Mouse (Mus musculus): ENCODE results near the gene Nfam1. TPM values are rescaled to one million over a fixed set of nuclear protein-coding genes. Genes with fewer than 3 reads are reported as not detected.

Gene Nfam1
- polyA plus RNA-seq, 1 experiment from 2014 or later: 2.9 TPM

GRCm38 (mm10) chr15:82963556-82964156, 69.5 kb downstream of the Nfam1 start:
- DNase-seq: peak; percentile 77
- Histone ChIP-seq H3K9me3 (ENCODE audit: control insufficient read depth, low read length) (no peaks in the 10 kb centered on the region), H3K4me3 (replicated peaks; ENCODE audit: low read depth, low read length) (peak overlapping the region; percentile 32), H3K4me1 (ENCODE audit: control insufficient read depth, insufficient read depth, low read length) (peaks cover 61% of the 10 kb centered on the region), H3K27ac (replicated peaks; ENCODE audit: low read depth, low read length) (peak overlapping the region; percentile 89), H3K36me3 (ENCODE audit: control insufficient read depth, insufficient read depth, low read length) (no peaks in the 10 kb centered on the region), H3K4me2 (ENCODE audit: low read length) (peak overlapping the region; percentile 80), H3K9ac (replicated peaks; ENCODE audit: low read length) (peak overlapping the region; percentile 81), H3K27me3 (ENCODE audit: control insufficient read depth, insufficient read depth, low read length) (peaks cover 6% of the 10 kb centered on the region; the same call in 1 of the 2 replicates)
- ATAC-seq (ENCODE audit: low FRiP score, low TSS enrichment): no peak; the same call in 1 of the 2 replicates
- under 1% methylated on average over 38 of the region's 82 CpGs for WGBS

GRCm38 (mm10) chr15:82963090-82963489, 70.0 kb downstream of the Nfam1 start:
- peaks cover 61% of the 10 kb centered on the region for H3K4me1 ChIP-seq (ENCODE audit: control insufficient read depth, insufficient read depth, low read length)
- DNase-seq (peak; percentile 63), ATAC-seq (ENCODE audit: low FRiP score, low TSS enrichment) (no peak)

GRCm38 (mm10) chr15:82962536-82962935, 70.6 kb downstream of the Nfam1 start:
- no peak for ATAC-seq (ENCODE audit: low FRiP score, low TSS enrichment)
- H3K27me3 ChIP-seq (ENCODE audit: control insufficient read depth, insufficient read depth, low read length): peaks cover 6% of the 10 kb centered on the region; the same call in 1 of the 2 replicates

More at GRCm38 (mm10) chr15:82963090-82963489, 70.0 kb downstream of the Nfam1 start:
- Histone ChIP-seq H3K9ac (replicated peaks; ENCODE audit: low read length) (peak overlapping the region; percentile 81), H3K4me3 (replicated peaks; ENCODE audit: low read depth, low read length) (peak overlapping the region; percentile 53), H3K27ac (replicated peaks; ENCODE audit: low read depth, low read length) (peak overlapping the region; percentile 89), H3K9me3 (ENCODE audit: control insufficient read depth, low read length) (no peaks in the 10 kb centered on the region), H3K27me3 (ENCODE audit: control insufficient read depth, insufficient read depth, low read length) (peaks cover 6% of the 10 kb centered on the region; the same call in 1 of the 2 replicates), H3K36me3 (ENCODE audit: control insufficient read depth, insufficient read depth, low read length) (no peaks in the 10 kb centered on the region), H3K4me2 (ENCODE audit: low read length) (peak overlapping the region; percentile 80)
- WGBS: 2% methylated on average over 33 of the region's 39 CpGs

GRCm38 (mm10) chr15:82960786-82961561, 72.1 kb downstream of the Nfam1 start:
- H3K9ac ChIP-seq (replicated peaks; ENCODE audit: low read length): peak overlapping the region; percentile 51
- peaks cover 72% of the 10 kb centered on the region for H3K4me1 ChIP-seq (ENCODE audit: control insufficient read depth, insufficient read depth, low read length)
- DNase-seq (peak; percentile 79), ATAC-seq (ENCODE audit: low FRiP score, low TSS enrichment) (peak; percentile 35; the same call in 1 of the 2 replicates)
- H3K4me2 ChIP-seq (ENCODE audit: low read length): peak overlapping the region; percentile 80
- no peaks in the 10 kb centered on the region for H3K36me3 ChIP-seq (ENCODE audit: control insufficient read depth, insufficient read depth, low read length)
- H3K4me3 ChIP-seq (replicated peaks; ENCODE audit: low read depth, low read length): peak overlapping the region; percentile 53
- WGBS: 1% methylated on average over 25 of the region's 26 CpGs
- H3K27ac ChIP-seq (replicated peaks; ENCODE audit: low read depth, low read length): peak overlapping the region; percentile 83
- peaks cover 6% of the 10 kb centered on the region; the same call in 1 of the 2 replicates for H3K27me3 ChIP-seq (ENCODE audit: control insufficient read depth, insufficient read depth, low read length)
- no peaks in the 10 kb centered on the region for H3K9me3 ChIP-seq (ENCODE audit: control insufficient read depth, low read length)

More at GRCm38 (mm10) chr15:82962536-82962935, 70.6 kb downstream of the Nfam1 start:
- Histone ChIP-seq H3K4me2 (ENCODE audit: low read length) (peak overlapping the region; percentile 80), H3K9me3 (ENCODE audit: control insufficient read depth, low read length) (no peaks in the 10 kb centered on the region), H3K9ac (replicated peaks; ENCODE audit: low read length) (peak overlapping the region; percentile 81; the same call in 1 of the 2 replicates), H3K4me3 (replicated peaks; ENCODE audit: low read depth, low read length) (peak overlapping the region; percentile 53), H3K27ac (replicated peaks; ENCODE audit: low read depth, low read length) (peak overlapping the region; percentile 89), H3K4me1 (ENCODE audit: control insufficient read depth, insufficient read depth, low read length) (peaks cover 61% of the 10 kb centered on the region), H3K36me3 (ENCODE audit: control insufficient read depth, insufficient read depth, low read length) (no peaks in the 10 kb centered on the region)
- DNase-seq: no peak
- WGBS: 37% methylated on average over 4 of the region's 4 CpGs

- Histone ChIP-seq H3K4me3 (replicated peaks; ENCODE audit: low read depth, low read length) (no peak overlapping the region), H3K4me1 (ENCODE audit: control insufficient read depth, insufficient read depth, low read length) (peaks cover 69% of the 10 kb centered on the region), H3K9ac (replicated peaks; ENCODE audit: low read length) (no peak overlapping the region; the same call in 1 of the 2 replicates), H3K4me2 (ENCODE audit: low read length) (peak overlapping the region; percentile 80), H3K27me3 (ENCODE audit: control insufficient read depth, insufficient read depth, low read length) (peaks cover 6% of the 10 kb centered on the region; the same call in 1 of the 2 replicates), H3K36me3 (ENCODE audit: control insufficient read depth, insufficient read depth, low read length) (peaks cover 4% of the 10 kb centered on the region; the same call in 1 of the 2 replicates), H3K9me3 (ENCODE audit: control insufficient read depth, low read length) (no peaks in the 10 kb centered on the region), H3K27ac (replicated peaks; ENCODE audit: low read depth, low read length) (peak overlapping the region; percentile 84)
- ATAC-seq (ENCODE audit: low FRiP score, low TSS enrichment) (no peak), DNase-seq (no peak)
- 60% methylated on average over 12 of the region's 12 CpGs for WGBS
Observed at GRCm38 (mm10) chr15:82959151-82959550, 74.0 kb downstream of the Nfam1 start.

GRCm38 (mm10) chr15:82958253-82958701, 74.8 kb downstream of the Nfam1 start:
- peak; percentile 53 for ATAC-seq (ENCODE audit: low FRiP score, low TSS enrichment)
- no peaks in the 10 kb centered on the region for H3K9me3 ChIP-seq (ENCODE audit: control insufficient read depth, low read length)
- H3K4me3 ChIP-seq (replicated peaks; ENCODE audit: low read depth, low read length): peak overlapping the region; percentile 15; the same call in 1 of the 2 replicates
- H3K4me2 ChIP-seq (ENCODE audit: low read length): peak overlapping the region; percentile 80
- H3K4me1 ChIP-seq (ENCODE audit: control insufficient read depth, insufficient read depth, low read length): peaks cover 76% of the 10 kb centered on the region
- H3K27ac ChIP-seq (replicated peaks; ENCODE audit: low read depth, low read length): peak overlapping the region; percentile 84
- peak; percentile 86 for DNase-seq
- under 1% methylated on average over 16 of the region's 16 CpGs for WGBS
- H3K36me3 ChIP-seq (ENCODE audit: control insufficient read depth, insufficient read depth, low read length): peaks cover 4% of the 10 kb centered on the region; the same call in 1 of the 2 replicates
- peaks cover 6% of the 10 kb centered on the region; the same call in 1 of the 2 replicates for H3K27me3 ChIP-seq (ENCODE audit: control insufficient read depth, insufficient read depth, low read length)
- H3K9ac ChIP-seq (replicated peaks; ENCODE audit: low read length): peak overlapping the region; percentile 41

- Histone ChIP-seq H3K4me1 (ENCODE audit: control insufficient read depth, insufficient read depth, low read length) (peaks cover 81% of the 10 kb centered on the region), H3K9me3 (ENCODE audit: control insufficient read depth, low read length) (no peaks in the 10 kb centered on the region), H3K27me3 (ENCODE audit: control insufficient read depth, insufficient read depth, low read length) (peaks cover 6% of the 10 kb centered on the region; the same call in 1 of the 2 replicates), H3K4me3 (replicated peaks; ENCODE audit: low read depth, low read length) (no peak overlapping the region), H3K9ac (replicated peaks; ENCODE audit: low read length) (no peak overlapping the region; the same call in 1 of the 2 replicates), H3K36me3 (ENCODE audit: control insufficient read depth, insufficient read depth, low read length) (peaks cover 4% of the 10 kb centered on the region; the same call in 1 of the 2 replicates), H3K27ac (replicated peaks; ENCODE audit: low read depth, low read length) (0 out of 2 replicates have a peak overlapping the region, but pooled peaks have one; percentile 13), H3K4me2 (ENCODE audit: low read length) (no peak overlapping the region)
- DNase-seq (no peak), ATAC-seq (ENCODE audit: low FRiP score, low TSS enrichment) (no peak)
- WGBS: 56% methylated on average over 4 of the region's 4 CpGs
Observed at GRCm38 (mm10) chr15:82956721-82957120, 76.4 kb downstream of the Nfam1 start.

GRCm38 (mm10) chr15:82956310-82956709, 76.8 kb downstream of the Nfam1 start:
- H3K4me3 ChIP-seq (replicated peaks; ENCODE audit: low read depth, low read length): no peak overlapping the region
- no peak overlapping the region for H3K9ac ChIP-seq (replicated peaks; ENCODE audit: low read length)
- H3K4me2 ChIP-seq (ENCODE audit: low read length): no peak overlapping the region
- peaks cover 4% of the 10 kb centered on the region; the same call in 1 of the 2 replicates for H3K36me3 ChIP-seq (ENCODE audit: control insufficient read depth, insufficient read depth, low read length)
- 88% methylated on average over 3 of the region's 3 CpGs for WGBS
- ATAC-seq (ENCODE audit: low FRiP score, low TSS enrichment) (no peak), DNase-seq (no peak)
- peaks cover 78% of the 10 kb centered on the region for H3K4me1 ChIP-seq (ENCODE audit: control insufficient read depth, insufficient read depth, low read length)
- no peak overlapping the region for H3K27ac ChIP-seq (replicated peaks; ENCODE audit: low read depth, low read length)
- H3K27me3 ChIP-seq (ENCODE audit: control insufficient read depth, insufficient read depth, low read length): peaks cover 3% of the 10 kb centered on the region; the same call in 1 of the 2 replicates
- H3K9me3 ChIP-seq (ENCODE audit: control insufficient read depth, low read length): no peaks in the 10 kb centered on the region

All from midbrain, embryonic 14.5 days (tissue).